Mouse (Mus musculus) embryonic facial prominence, embryonic 14.5 days (tissue): Measurements from ENCODE around the gene Bcar3. TPM values are rescaled to one million over a fixed set of nuclear protein-coding genes. Genes with fewer than 3 reads are reported as not detected.

Experiments used
- ATAC-seq: fragments of 200-750 bp; cut with Nextera tagmentation; 2 replicates; pipeline ENCODE4 v1.8.0; 2017; ENCODE audit warnings: low read depth, moderate number of reproducible peaks, moderate TSS enrichment
- DNase-seq: peaks from one replicate; pipeline ENCODE4 v3.0.0-alpha.2; 2015; ENCODE audit warnings: low spot score
- H3K27ac ChIP-seq: fragments of 300-500 bp; sonication (generic); replicated peaks from 2 replicates; pipeline ENCODE4 v1.5.1; 2014; ENCODE audit warnings: low read depth, mild to moderate bottlenecking, low read length, moderate library complexity
- H3K27me3 ChIP-seq: fragments of 300-500 bp; sonication (generic); replicated peaks from 2 replicates; pipeline ENCODE4 v1.6.1; 2014; ENCODE audit warnings: low read length; ENCODE audit not compliant: control insufficient read depth, insufficient read depth
- H3K36me3 ChIP-seq: fragments of 300-500 bp; sonication (generic); 2 replicates; pipeline ENCODE4 v1.6.1; 2014; ENCODE audit warnings: low read length, mixed read lengths; ENCODE audit not compliant: control insufficient read depth, insufficient read depth
- H3K4me1 ChIP-seq: fragments of 300-500 bp; sonication (generic); 2 replicates; pipeline ENCODE4 v1.6.1; 2014; ENCODE audit warnings: antibody characterized with exemption, low read length; ENCODE audit not compliant: control insufficient read depth, insufficient read depth
- H3K4me2 ChIP-seq: fragments of 300-500 bp; sonication (generic); 2 replicates; pipeline ENCODE4 v1.6.1; 2014; ENCODE audit warnings: low read depth, mild to moderate bottlenecking, low read length, moderate library complexity, mixed read lengths
- H3K4me3 ChIP-seq: fragments of 300-500 bp; sonication (generic); 2 replicates; pipeline ENCODE4 v1.5.1; 2014; ENCODE audit warnings: low read depth, mild to moderate bottlenecking, low read length
- H3K9ac ChIP-seq: fragments of 300-500 bp; sonication (generic); 2 replicates; pipeline ENCODE4 v1.6.1; 2014; ENCODE audit warnings: low read depth, mild to moderate bottlenecking, low read length, moderate library complexity, mixed read lengths
- H3K9me3 ChIP-seq: fragments of 300-500 bp; sonication (generic); 2 replicates; pipeline ENCODE4 v1.6.1; 2016; ENCODE audit warnings: low read length; ENCODE audit not compliant: control insufficient read depth
- WGBS: fragments of 180-500 bp; shearing (Covaris S2); extraction: QIAGEN DNeasy Blood & Tissue Kit; methylation state at CpG from one replicate; pipeline ENCODE4 v1.1.7; 2014; 5-methylcytosine and 5-hydroxymethylcytosine counted together
- polyA plus RNA-seq: library from polyadenylated mRNA; unstranded; fragments of >200 nt; fragmentation: Nextera tagmentation; extraction: Ambion mirVana; gene quantifications from 2 replicates; pipeline ENCODE4 v1.2.1, GENCODE M21; 2014

Gene Bcar3
- polyA plus RNA-seq, 1 experiment from 2014 or later, result 10.0 TPM

- Histone ChIP-seq H3K36me3 (no peaks in the 10 kb centered on the region), H3K9me3 (no peaks in the 10 kb centered on the region), H3K9ac (no peak overlapping the region), H3K4me1 (peaks cover 5% of the 10 kb centered on the region), H3K27ac (no peak overlapping the region), H3K4me2 (no peak overlapping the region), H3K4me3 (no peak overlapping the region), H3K27me3 (no peaks in the 10 kb centered on the region)
- 85% methylated on average over 6 of the region's 6 CpGs for WGBS
- DNase-seq, result no peak
- ATAC-seq, result no peak
Measured at GRCm38 (mm10) chr3:122317339-122317738, 23.4 kb downstream of the Bcar3 start.

DNA sequence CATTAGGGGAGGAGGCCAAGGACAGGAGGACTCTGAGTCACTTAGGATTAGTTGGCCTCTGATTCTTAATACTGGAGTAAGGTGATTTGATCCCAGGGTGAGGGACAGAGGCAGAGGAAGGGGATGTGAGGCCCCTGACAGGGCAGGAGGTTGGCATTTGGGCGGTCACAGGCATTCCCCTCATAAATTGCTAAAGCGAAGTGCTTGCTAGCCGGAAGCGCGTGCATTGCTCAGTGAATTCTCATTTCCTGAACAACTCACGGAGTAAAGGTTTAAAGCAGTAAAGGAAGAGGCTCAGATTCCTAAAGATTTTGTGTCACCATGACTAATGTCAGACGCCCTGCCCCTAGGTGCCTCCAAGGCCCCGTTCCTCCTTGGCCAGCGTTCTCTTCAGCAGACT lies 28.3 kb downstream of the Bcar3 start:
- Histone ChIP-seq H3K27me3 (no peaks in the 10 kb centered on the region), H3K4me3 (no peak overlapping the region), H3K4me2 (no peak overlapping the region), H3K27ac (no peak overlapping the region), H3K9ac (no peak overlapping the region), H3K36me3 (no peaks in the 10 kb centered on the region), H3K9me3 (no peaks in the 10 kb centered on the region), H3K4me1 (peaks cover 11% of the 10 kb centered on the region)
- DNase-seq, result no peak
- WGBS, result 58% methylated on average over 9 of the region's 9 CpGs
- ATAC-seq, result no peak

GRCm38 (mm10) chr3:122323841-122324240 lies 29.9 kb downstream of the Bcar3 start:
- DNase-seq, result no peak
- no peak overlapping the region for H3K4me2 ChIP-seq
- ATAC-seq, result no peak
- WGBS, result 86% methylated on average over 6 of the region's 6 CpGs
- no peak overlapping the region for H3K27ac ChIP-seq
- no peak overlapping the region for H3K4me3 ChIP-seq
- H3K9ac ChIP-seq, result no peak overlapping the region
- H3K36me3 ChIP-seq, result no peaks in the 10 kb centered on the region
- H3K27me3 ChIP-seq, result no peaks in the 10 kb centered on the region
- peaks cover 11% of the 10 kb centered on the region for H3K4me1 ChIP-seq
- no peaks in the 10 kb centered on the region for H3K9me3 ChIP-seq

DNA sequence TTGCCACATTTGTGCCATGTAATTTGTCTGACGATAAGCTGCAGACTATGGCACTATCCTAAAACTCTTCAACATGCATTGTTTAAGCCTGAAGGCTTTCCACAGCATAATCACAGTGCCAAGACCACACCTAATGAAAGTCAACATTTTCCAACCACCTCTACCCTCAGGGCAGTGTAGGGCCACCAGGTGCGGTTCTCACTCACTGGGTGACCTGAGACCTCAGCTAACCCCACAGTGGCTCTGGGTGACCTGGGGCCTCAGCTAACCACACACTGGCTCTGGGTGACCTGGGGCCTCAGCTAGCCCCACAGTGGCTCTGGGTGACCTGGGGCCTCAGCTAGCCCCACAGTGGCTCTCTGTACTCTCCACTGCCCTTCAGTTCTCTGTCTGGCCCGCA lies 30.6 kb downstream of the Bcar3 start:
- DNase-seq, result no peak
- Histone ChIP-seq H3K27me3 (no peaks in the 10 kb centered on the region), H3K27ac (no peak overlapping the region), H3K4me3 (no peak overlapping the region), H3K9me3 (no peaks in the 10 kb centered on the region), H3K9ac (no peak overlapping the region), H3K4me1 (peaks cover 11% of the 10 kb centered on the region), H3K4me2 (no peak overlapping the region), H3K36me3 (no peaks in the 10 kb centered on the region)
- WGBS, result 75% methylated on average over 3 of the region's 3 CpGs
- no peak for ATAC-seq

DNA sequence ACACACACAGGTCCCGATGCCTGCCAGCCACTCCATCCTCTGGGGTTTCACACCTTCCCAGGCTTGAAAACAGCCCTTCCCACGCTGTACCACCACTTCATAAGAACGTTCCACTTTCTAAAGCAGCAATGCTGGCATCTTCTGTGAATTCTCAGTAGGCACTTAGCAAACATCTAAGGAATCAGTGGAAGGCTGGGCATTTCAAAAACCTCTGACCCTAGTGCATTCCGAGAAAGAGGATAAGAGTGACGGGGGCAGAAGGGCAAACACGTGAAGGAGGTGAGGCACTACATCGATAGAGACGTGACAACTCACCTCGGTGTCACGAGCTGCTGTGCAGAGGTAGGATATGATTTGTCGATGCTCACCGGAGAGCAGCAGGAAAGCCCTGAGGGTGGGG lies 36.5 kb downstream of the Bcar3 start:
- H3K4me3 ChIP-seq, result no peak overlapping the region

GRCm38 (mm10) chr3:122333493-122333892 lies 39.6 kb downstream of the Bcar3 start:
- Histone ChIP-seq H3K9me3 (no peaks in the 10 kb centered on the region), H3K4me3 (no peak overlapping the region), H3K9ac (no peak overlapping the region), H3K27me3 (no peaks in the 10 kb centered on the region), H3K4me2 (no peak overlapping the region), H3K4me1 (peaks cover 18% of the 10 kb centered on the region), H3K27ac (no peak overlapping the region), H3K36me3 (no peaks in the 10 kb centered on the region)
- ATAC-seq (peak; percentile 60), DNase-seq (peak; percentile 69)
- WGBS, result 33% methylated on average over 4 of the region's 4 CpGs

More for the DNA sequence above, 36.5 kb downstream of the Bcar3 start:
- peaks cover 18% of the 10 kb centered on the region for H3K4me1 ChIP-seq
- H3K9ac ChIP-seq, result no peak overlapping the region
- no peak overlapping the region for H3K27ac ChIP-seq
- H3K4me2 ChIP-seq, result no peak overlapping the region
- H3K36me3 ChIP-seq, result no peaks in the 10 kb centered on the region
- no peaks in the 10 kb centered on the region for H3K9me3 ChIP-seq
- DNase-seq, result no peak
- H3K27me3 ChIP-seq, result no peaks in the 10 kb centered on the region
- WGBS, result 65% methylated on average over 12 of the region's 12 CpGs
- ATAC-seq, result no peak

DNA sequence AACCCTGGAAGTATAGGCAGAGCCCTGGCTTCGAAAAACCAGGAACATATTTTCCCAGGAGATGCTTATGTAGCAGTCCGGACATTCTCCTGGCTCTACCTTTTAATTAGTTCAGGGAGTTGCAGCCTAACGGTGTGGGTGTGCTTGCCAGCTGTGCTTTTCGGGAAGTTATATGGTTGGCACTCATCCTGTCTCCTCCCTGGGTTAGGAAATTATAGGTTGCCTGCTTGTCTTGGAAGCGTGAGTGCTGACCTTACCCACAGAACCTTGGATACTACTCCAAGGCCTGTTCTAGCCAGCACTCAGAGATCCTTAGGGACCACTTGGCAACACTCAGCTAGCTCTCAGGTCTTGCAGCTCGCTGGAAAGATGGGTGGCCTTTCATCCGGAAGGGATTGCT lies 40.0 kb downstream of the Bcar3 start:
- DNase-seq, result peak; percentile 80

DNA sequence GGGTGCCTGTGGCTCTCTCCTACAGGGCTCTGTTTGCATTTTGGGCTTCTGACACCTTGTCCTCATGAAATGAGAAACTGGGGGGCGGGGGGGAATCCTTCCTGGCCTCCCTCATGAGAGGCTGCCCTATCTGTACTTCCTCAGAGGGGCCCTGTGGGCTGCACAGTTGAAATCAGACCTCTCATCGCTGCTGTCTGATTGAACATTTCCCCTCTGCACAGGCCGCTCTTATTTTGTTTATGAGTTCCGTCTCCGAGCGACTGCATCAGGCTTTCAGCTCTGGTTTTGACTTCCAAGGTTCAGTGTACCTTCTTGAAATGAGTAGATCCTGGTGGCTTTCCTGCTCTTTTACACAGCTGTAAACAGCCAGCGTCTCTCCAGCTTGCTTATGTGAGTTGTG lies 40.4 kb downstream of the Bcar3 start:
- Histone ChIP-seq H3K27me3 (no peaks in the 10 kb centered on the region), H3K27ac (peak overlapping the region; percentile 28; the same call in 1 of the 2 replicates), H3K4me2 (no peak overlapping the region; the same call in 1 of the 2 replicates), H3K9me3 (no peaks in the 10 kb centered on the region), H3K36me3 (no peaks in the 10 kb centered on the region), H3K4me1 (peaks cover 18% of the 10 kb centered on the region), H3K9ac (no peak overlapping the region), H3K4me3 (no peak overlapping the region)
- WGBS, result 41% methylated on average over 7 of the region's 7 CpGs
- DNase-seq (peak; percentile 61), ATAC-seq (peak; percentile 56; the same call in 1 of the 2 replicates)

More for the DNA sequence above, 40.0 kb downstream of the Bcar3 start:
- no peak overlapping the region for H3K4me3 ChIP-seq
- no peaks in the 10 kb centered on the region for H3K9me3 ChIP-seq
- no peaks in the 10 kb centered on the region for H3K36me3 ChIP-seq
- ATAC-seq, result peak; percentile 63
- 27% methylated on average over 7 of the region's 7 CpGs for WGBS
- no peaks in the 10 kb centered on the region for H3K27me3 ChIP-seq
- H3K9ac ChIP-seq, result no peak overlapping the region
- no peak overlapping the region; the same call in 1 of the 2 replicates for H3K4me2 ChIP-seq
- peaks cover 18% of the 10 kb centered on the region for H3K4me1 ChIP-seq
- 0 out of 2 replicates have a peak overlapping the region, but pooled peaks have one; percentile 28 for H3K27ac ChIP-seq

DNA sequence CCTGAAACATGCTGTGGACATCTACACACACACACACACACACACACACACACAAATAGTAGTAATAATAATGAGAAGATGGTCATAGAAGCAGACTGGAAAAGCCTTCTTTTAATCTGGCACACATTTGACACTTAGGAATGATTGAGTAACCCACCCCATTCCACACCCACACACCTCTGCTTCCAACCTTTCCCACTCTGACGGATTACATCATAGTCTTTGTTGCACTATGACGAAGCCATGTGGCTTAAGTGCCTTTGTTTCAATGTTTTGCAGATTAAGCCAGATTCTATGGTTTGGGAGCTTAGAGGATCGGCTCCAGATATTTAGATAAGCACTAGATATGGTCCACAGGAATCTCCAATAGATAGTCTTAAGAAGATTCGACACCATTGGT lies 42.1 kb downstream of the Bcar3 start:
- no peak overlapping the region for H3K4me2 ChIP-seq
- WGBS, result 91% methylated on average over 4 of the region's 4 CpGs
- H3K36me3 ChIP-seq, result no peaks in the 10 kb centered on the region
- no peak overlapping the region for H3K4me3 ChIP-seq
- no peak overlapping the region for H3K27ac ChIP-seq
- no peaks in the 10 kb centered on the region for H3K27me3 ChIP-seq
- H3K9ac ChIP-seq, result no peak overlapping the region
- no peak for DNase-seq
- no peaks in the 10 kb centered on the region for H3K9me3 ChIP-seq
- H3K4me1 ChIP-seq, result peaks cover 18% of the 10 kb centered on the region
- no peak for ATAC-seq
